Mouse (Mus musculus): Measurements from ENCODE around the gene Gm11020. TPM values are rescaled to one million over a fixed set of nuclear protein-coding genes. Genes with fewer than 3 reads are reported as not detected.

Gm11020 gene
- polyA plus RNA-seq, 1 experiment: not detected

DNA sequence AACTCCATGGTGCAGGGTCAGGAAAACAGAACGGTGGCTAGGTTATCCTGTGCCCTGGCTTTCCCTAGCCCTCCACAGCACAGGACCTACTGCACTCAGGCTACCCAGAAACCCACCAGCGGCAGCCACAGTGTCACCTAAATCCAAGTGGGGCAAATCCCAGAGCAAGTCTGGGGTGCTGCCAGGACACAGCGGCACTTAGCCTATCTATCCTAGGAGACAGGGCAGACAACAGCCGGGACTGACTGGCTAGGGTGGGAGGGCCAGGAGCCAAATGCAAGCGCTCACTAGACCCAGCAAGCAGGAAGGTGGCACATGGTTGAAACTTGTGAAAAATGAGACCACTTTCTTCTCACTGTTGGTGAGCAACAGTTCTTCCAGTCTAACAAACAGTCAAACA is 27.6 kb downstream of the Gm11020 start:
- no peak for TF ChIP-seq CEBPB (IDR thresholded peaks at IDR 0.05; ENCODE audit: low read depth)
- TF ChIP-seq MYOG (IDR thresholded peaks at IDR 0.05; ENCODE audit: control insufficient read depth, extremely low read depth, insufficient read length): no peak
- no peak for TF ChIP-seq USF1 (IDR thresholded peaks at IDR 0.05; ENCODE audit: low read depth)
- no peak for TF ChIP-seq MYOD1 (IDR thresholded peaks at IDR 0.05; ENCODE audit: control insufficient read depth, insufficient read length, low read depth)
- TF ChIP-seq MAX (IDR thresholded peaks at IDR 0.05): no peak
- no peak for TF ChIP-seq FOSL1 (IDR thresholded peaks at IDR 0.05; ENCODE audit: insufficient read depth, low read length, poor library complexity, severe bottlenecking)
- no peak for TF ChIP-seq CTCF (IDR thresholded peaks at IDR 0.05; ENCODE audit: control insufficient read depth, insufficient read depth, insufficient read length)
- H3ac ChIP-seq (ENCODE audit: control insufficient read depth, insufficient read length, low read depth): no peak overlapping the region
- H3K79me2 ChIP-seq (ENCODE audit: control insufficient read depth, insufficient read depth): no peaks in the 10 kb centered on the region
- no peaks in the 10 kb centered on the region for H3K27me3 ChIP-seq (ENCODE audit: control insufficient read depth, insufficient read depth, insufficient read length)
- no peaks in the 10 kb centered on the region for H3K79me3 ChIP-seq (ENCODE audit: low read depth)
- H3K36me3 ChIP-seq (ENCODE audit: control insufficient read depth, insufficient read depth): peaks cover 48% of the 10 kb centered on the region
- H3K4me3 ChIP-seq (ENCODE audit: insufficient read depth, poor library complexity, severe bottlenecking): no peak overlapping the region

DNA sequence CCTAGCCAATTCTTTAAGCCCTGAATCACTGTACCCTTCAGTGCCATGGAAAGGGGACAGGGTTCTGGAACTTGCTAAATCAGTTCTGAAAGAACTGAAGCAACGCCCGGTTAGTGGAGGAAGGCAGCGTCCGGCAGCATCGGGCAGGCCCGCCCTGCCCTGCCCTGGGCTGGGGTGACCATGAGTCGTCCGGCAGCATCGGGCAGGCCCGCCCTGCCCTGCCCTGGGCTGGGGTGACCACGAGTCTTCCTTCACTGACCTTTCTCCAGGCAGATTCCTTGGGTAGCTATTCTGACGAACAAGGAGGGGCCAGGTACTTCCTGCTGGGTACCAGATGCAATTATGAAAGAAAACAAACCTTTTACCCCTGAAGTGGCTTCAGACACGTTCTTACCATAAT is 28.7 kb downstream of the Gm11020 start:
- Histone ChIP-seq H3K79me2 (ENCODE audit: control insufficient read depth, insufficient read depth) (no peaks in the 10 kb centered on the region), H3K4me3 (ENCODE audit: insufficient read depth, poor library complexity, severe bottlenecking) (no peak overlapping the region), H3K79me3 (ENCODE audit: low read depth) (no peaks in the 10 kb centered on the region), H3K36me3 (ENCODE audit: control insufficient read depth, insufficient read depth) (peaks cover 41% of the 10 kb centered on the region), H3K27me3 (ENCODE audit: control insufficient read depth, insufficient read depth, insufficient read length) (no peaks in the 10 kb centered on the region), H3ac (ENCODE audit: control insufficient read depth, insufficient read length, low read depth) (no peak overlapping the region)
- TF ChIP-seq FOSL1 (IDR thresholded peaks at IDR 0.05; ENCODE audit: insufficient read depth, low read length, poor library complexity, severe bottlenecking) (no peak), CEBPB (IDR thresholded peaks at IDR 0.05; ENCODE audit: low read depth) (no peak)

DNA sequence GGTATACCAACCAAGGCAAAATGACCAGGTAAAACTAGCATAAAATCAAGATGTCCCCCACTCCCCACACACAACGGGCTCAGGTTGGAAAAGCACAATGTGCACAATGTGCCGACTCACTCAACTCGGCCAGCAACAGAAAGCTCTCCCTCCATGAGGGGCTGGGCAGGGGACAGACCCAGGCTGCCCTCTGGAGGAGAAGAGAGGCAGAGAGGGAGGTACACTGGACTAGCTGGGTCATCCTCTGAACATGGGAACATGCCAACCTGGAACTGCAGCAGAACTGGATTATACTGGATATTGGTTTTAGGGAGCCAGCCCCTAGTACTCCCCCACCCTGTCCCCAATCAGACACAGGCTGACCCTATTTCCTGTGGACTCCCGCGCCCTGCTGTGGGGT is 31.8 kb downstream of the Gm11020 start:
- Histone ChIP-seq H3K4me3 (ENCODE audit: insufficient read depth, poor library complexity, severe bottlenecking) (no peak overlapping the region), H3K79me2 (ENCODE audit: control insufficient read depth, insufficient read depth) (no peaks in the 10 kb centered on the region), H3K79me3 (ENCODE audit: low read depth) (no peaks in the 10 kb centered on the region), H3K36me3 (ENCODE audit: control insufficient read depth, insufficient read depth) (peaks cover 13% of the 10 kb centered on the region), H3ac (ENCODE audit: control insufficient read depth, insufficient read length, low read depth) (no peak overlapping the region), H3K27me3 (ENCODE audit: control insufficient read depth, insufficient read depth, insufficient read length) (no peaks in the 10 kb centered on the region)
- TF ChIP-seq FOSL1 (IDR thresholded peaks at IDR 0.05; ENCODE audit: insufficient read depth, low read length, poor library complexity, severe bottlenecking): no peak
- TF ChIP-seq MYOG (IDR thresholded peaks at IDR 0.05; ENCODE audit: control insufficient read depth, extremely low read depth, insufficient read length): no peak
- TF ChIP-seq USF1 (IDR thresholded peaks at IDR 0.05; ENCODE audit: low read depth): no peak
- TF ChIP-seq CTCF (IDR thresholded peaks at IDR 0.05; ENCODE audit: control insufficient read depth, insufficient read depth, insufficient read length): no peak
- no peak for TF ChIP-seq CEBPB (IDR thresholded peaks at IDR 0.05; ENCODE audit: low read depth)
- no peak for TF ChIP-seq MYOD1 (IDR thresholded peaks at IDR 0.05; ENCODE audit: control insufficient read depth, insufficient read length, low read depth)
- TF ChIP-seq MAX (IDR thresholded peaks at IDR 0.05): no peak

DNA sequence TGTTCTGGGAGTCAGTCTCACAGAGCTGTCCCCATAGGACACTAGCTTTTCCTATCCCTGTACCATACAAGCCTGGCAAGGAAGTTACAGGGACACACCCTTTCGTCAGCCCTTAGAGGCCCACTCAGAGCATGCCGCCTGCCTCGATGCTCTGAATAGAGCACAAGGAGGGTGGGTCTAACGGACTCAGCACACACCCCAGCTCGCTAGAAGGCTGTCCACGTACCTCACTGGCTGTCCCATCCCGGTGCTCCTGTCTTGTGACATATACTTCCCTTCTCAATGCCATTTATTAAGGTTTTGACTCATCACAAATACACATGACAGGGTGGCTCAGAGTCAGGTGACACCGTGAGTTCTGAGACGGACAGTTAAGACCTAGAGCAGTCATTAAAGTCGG is 33.1 kb downstream of the Gm11020 start:
- Histone ChIP-seq H3ac (ENCODE audit: control insufficient read depth, insufficient read length, low read depth) (no peak overlapping the region), H3K4me3 (ENCODE audit: insufficient read depth, poor library complexity, severe bottlenecking) (no peak overlapping the region), H3K79me2 (ENCODE audit: control insufficient read depth, insufficient read depth) (no peaks in the 10 kb centered on the region), H3K79me3 (ENCODE audit: low read depth) (no peaks in the 10 kb centered on the region), H3K27me3 (ENCODE audit: control insufficient read depth, insufficient read depth, insufficient read length) (no peaks in the 10 kb centered on the region), H3K36me3 (ENCODE audit: control insufficient read depth, insufficient read depth) (peaks cover 6% of the 10 kb centered on the region)
- TF ChIP-seq FOSL1 (IDR thresholded peaks at IDR 0.05; ENCODE audit: insufficient read depth, low read length, poor library complexity, severe bottlenecking): no peak

- Histone ChIP-seq H3ac (ENCODE audit: control insufficient read depth, insufficient read length, low read depth) (no peak overlapping the region), H3K4me3 (ENCODE audit: insufficient read depth, poor library complexity, severe bottlenecking) (no peak overlapping the region), H3K27me3 (ENCODE audit: control insufficient read depth, insufficient read depth, insufficient read length) (no peaks in the 10 kb centered on the region), H3K36me3 (ENCODE audit: control insufficient read depth, insufficient read depth) (peaks cover 6% of the 10 kb centered on the region), H3K79me2 (ENCODE audit: control insufficient read depth, insufficient read depth) (no peaks in the 10 kb centered on the region), H3K79me3 (ENCODE audit: low read depth) (no peaks in the 10 kb centered on the region)
- no peak for TF ChIP-seq MAX (IDR thresholded peaks at IDR 0.05)
- TF ChIP-seq MYOD1 (IDR thresholded peaks at IDR 0.05; ENCODE audit: control insufficient read depth, insufficient read length, low read depth): no peak
- TF ChIP-seq USF1 (IDR thresholded peaks at IDR 0.05; ENCODE audit: low read depth): no peak
- TF ChIP-seq MYOG (IDR thresholded peaks at IDR 0.05; ENCODE audit: control insufficient read depth, extremely low read depth, insufficient read length): no peak
- no peak for TF ChIP-seq CTCF (IDR thresholded peaks at IDR 0.05; ENCODE audit: control insufficient read depth, insufficient read depth, insufficient read length)
- no peak for TF ChIP-seq FOSL1 (IDR thresholded peaks at IDR 0.05; ENCODE audit: insufficient read depth, low read length, poor library complexity, severe bottlenecking)
- TF ChIP-seq CEBPB (IDR thresholded peaks at IDR 0.05; ENCODE audit: low read depth): no peak
Measured at GRCm38 (mm10) chr8:104358637-104359036, 37.3 kb downstream of the Gm11020 start.

DNA sequence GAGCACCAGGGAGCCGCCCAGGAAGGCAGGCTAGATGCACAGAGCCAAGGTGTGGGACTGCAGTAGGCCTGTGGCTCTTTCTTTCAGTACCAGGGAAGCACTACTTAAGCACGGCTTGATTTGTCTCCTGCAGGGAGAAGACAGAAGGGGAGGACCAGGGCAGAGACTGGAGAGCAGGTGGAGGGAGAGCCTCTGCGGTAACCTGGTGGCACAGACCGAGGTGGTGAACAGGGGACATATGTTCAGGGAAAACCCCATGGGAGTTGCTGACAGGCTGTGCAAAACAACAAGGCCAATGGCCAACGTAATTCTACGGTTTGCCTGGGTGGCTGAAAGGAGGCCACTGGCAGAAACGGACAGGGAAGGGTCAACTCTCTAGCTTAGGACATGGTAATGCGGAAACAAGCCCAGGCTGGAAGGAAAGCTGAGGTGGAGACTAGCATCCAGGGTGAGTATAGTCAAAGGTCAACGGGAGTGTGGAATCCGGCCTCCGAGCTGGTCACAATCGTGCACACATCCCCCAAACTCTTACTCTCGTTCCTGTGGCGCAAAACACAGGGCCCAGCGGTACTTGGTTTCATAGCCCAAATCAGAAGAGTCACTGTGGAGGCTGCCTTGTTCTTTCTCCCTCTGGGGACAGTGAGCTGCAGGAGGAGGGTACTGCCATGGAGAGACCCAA is 38.5 kb downstream of the Gm11020 start:
- Histone ChIP-seq H3K4me3 (ENCODE audit: insufficient read depth, poor library complexity, severe bottlenecking) (no peak overlapping the region), H3K79me2 (ENCODE audit: control insufficient read depth, insufficient read depth) (peaks cover 4% of the 10 kb centered on the region), H3ac (ENCODE audit: control insufficient read depth, insufficient read length, low read depth) (no peak overlapping the region), H3K36me3 (ENCODE audit: control insufficient read depth, insufficient read depth) (peaks cover 3% of the 10 kb centered on the region), H3K79me3 (ENCODE audit: low read depth) (no peaks in the 10 kb centered on the region), H3K27me3 (ENCODE audit: control insufficient read depth, insufficient read depth, insufficient read length) (no peaks in the 10 kb centered on the region)
- TF ChIP-seq MYOD1 (IDR thresholded peaks at IDR 0.05; ENCODE audit: control insufficient read depth, insufficient read length, low read depth) (no peak), CTCF (IDR thresholded peaks at IDR 0.05; ENCODE audit: control insufficient read depth, insufficient read depth, insufficient read length) (no peak), CEBPB (IDR thresholded peaks at IDR 0.05; ENCODE audit: low read depth) (no peak), MYOG (IDR thresholded peaks at IDR 0.05; ENCODE audit: control insufficient read depth, extremely low read depth, insufficient read length) (no peak), FOSL1 (IDR thresholded peaks at IDR 0.05; ENCODE audit: insufficient read depth, low read length, poor library complexity, severe bottlenecking) (no peak), MAX (IDR thresholded peaks at IDR 0.05) (no peak), USF1 (IDR thresholded peaks at IDR 0.05; ENCODE audit: low read depth) (no peak)
